Mouse (Mus musculus): ENCODE data around the gene Dctn2. TPM values are rescaled to one million over a fixed set of nuclear protein-coding genes. Genes with fewer than 3 reads are reported as not detected.
A peak's percentile ranks its signal among the peaks of the same experiment; 100 is the strongest.
"Not testable (repeated sequence)": the region's sequence is repeated elsewhere in the genome, so short reads cannot be mapped to it uniquely, and the experiment has no call there.

Dctn2 gene
- total RNA-seq, 2 experiments from 2014 or later: 253 to 259 TPM

DNA sequence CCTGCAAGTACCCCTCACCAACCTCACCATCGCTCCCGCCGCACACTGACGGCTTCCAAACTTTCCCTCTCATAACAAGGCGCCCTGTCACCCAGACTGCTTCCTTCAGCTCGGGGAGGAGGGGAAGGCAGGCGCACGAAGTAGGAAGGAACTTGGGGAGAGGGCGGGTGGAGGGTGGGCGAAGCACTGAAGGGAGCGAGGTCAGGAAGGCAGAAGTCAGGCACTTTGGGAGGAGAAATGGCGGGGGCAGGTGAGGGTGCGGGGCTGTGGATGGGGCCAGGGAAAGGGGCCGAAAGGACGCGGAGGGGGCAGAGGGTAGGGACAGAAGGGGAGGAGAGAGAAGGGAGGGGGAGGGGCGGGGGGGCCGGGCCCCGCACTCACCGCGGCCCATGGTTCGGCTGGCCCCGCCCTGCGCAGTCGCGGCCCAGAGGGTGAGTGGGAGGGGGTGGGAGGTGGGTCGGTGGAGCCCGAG, 22.2 kb downstream of the Dctn2 start:
- no peak for DNase-seq (ENCODE audit: low spot score in 2 of 2)

DNA sequence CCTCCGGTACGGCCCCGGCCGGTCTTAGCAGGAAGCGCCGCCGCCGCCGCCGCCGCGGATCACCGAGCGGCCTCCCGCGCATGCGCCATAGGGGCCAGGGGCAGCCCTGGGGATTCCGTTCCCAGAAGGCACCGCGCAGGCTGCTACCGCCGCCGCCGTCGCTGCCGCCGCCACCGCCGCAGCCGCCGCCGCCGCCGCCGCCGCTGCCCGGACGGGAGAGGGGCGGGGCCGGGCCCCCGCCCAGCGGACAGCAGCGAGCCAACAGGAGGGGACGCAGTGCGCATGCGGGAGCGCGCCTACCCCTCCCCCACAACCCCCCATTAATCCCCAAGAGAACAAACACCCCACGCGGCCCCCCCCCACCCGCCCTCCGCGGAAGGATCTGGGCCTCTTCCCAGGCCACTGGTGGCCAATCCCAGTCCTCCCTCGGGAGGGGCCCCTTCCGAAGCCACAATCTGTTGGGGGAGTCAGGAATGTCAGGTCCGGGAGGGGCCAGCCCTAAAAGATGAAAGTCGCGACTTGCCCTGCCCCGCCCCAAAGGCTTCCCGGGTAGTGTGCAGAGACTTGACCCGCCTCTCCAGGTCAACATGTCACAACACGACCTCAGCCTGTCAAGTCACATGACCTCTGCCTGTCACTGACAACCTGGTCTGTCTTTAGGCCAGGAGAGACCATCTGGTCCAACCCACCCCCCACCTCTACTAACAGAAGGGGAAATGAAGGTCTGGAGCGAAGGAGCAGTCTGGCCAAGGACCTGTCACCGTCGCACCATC, 22.8 kb downstream of the Dctn2 start, which contains the start of gene Mbd6:
Gene Mbd6 (minus strand): TSS at position 219 of the 773 bp plus-strand sequence.
- peak; percentile 76 to 88 for DNase-seq (ENCODE audit: low spot score in 2 of 2)

DNA sequence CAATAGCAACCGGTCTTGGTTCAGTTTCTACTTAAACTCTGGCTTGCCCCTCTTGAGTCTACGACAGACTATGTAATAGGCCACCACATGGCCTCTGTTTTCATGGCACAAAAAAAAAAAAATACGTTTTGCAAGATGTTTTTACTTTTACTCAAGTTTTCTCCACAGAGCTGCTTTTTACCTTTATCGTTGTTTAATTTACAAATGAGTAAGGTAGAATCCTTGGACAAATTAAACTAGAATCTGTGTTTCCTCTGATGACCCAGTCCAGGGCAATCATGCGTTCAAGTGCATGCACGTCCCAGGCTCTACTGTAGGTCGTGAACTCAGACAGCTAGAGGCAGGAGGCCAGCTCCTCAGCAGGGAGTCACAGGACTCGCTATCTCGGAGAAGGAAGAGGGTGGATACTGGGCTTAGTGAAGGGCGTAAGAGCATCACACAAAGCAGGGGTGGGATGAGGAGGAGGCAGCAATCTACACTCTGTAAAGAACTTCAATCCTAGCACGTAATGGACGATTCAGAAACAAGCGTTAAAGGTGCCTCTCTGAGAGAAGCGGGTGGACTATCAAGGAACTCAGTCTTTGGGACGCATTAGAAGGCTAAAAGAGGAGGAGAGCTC, 23.5 kb downstream of the Dctn2 start:
- DNase-seq (ENCODE audit: low spot score in 2 of 2): peak in 1 of 2 experiments; percentile 50

DNA sequence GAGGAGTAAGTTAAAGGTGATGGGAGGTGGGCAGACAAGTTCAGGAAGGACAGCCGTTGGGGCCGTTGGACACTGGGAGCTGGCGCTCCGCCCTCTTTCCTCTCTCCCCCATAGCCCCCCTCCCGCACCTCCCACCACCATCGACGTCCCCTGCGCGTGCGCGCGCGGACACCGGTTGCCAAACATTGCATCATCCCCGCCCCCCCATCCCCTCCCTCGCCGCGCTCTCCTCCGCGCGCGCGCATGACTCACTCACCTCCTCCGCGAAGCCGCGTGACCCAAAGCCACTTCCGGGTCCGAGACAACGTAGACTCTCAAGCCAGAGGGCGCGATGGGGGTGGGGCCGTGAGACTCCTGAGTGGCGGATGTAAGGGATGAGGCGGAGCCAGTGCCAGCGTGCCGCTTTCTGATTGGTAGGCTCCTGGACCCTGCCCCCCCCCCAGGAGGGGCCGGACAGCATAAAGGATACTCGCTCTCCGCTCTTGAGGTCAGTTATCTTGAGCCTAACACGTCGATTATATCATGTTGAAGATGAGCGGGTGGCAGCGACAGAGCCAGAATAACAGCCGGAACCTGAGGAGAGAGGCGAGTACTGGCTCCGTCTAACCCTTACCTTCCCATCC, 24.2 kb downstream of the Dctn2 start:
- DNase-seq (ENCODE audit: low spot score in 2 of 2): peak; percentile 98 to 100

DNA sequence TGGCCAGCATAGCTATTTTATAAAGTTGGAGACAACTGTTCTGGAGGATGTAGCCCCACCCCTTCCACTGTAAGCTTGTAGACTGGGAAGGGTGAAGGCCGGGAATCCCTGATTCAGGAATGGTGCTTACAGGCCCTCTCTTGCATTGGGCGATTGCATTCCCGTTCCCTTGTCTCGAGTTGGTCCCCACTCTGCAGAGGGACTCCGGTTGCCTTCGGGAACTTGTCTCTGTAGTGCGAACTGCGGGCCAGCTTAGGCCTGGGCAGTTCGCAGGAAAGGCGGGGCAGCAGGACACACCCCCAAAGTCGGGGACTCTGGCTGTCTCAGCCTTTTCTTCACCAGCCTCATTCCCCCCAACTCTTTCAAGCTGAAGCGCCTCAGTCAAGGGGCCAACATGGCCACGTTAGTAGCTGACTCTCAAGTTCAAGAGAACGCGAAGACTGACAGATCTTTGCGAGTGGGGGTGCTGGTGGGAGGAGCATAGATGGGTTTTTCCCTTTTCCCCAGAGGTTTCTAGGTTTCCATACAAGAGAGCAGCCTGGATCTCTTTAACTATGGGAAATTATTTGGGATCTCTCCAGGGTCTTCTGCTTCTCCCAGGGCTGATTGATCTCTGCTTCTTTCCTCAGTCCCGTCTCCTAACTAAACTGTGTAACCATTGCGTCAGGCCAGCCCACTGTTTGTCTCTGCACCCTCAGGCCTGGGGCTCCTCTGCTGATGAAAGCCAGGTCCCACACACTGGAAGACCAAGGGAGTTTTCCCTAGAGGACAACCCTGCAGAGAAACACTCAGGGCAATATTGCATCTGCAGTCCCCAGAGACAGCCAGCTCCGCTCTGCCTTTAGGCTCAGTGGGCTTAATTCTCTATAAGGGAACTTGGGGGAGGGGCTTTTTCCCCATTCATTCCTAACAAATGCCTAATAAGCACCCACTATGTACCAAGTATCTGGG, 25.0 kb downstream of the Dctn2 start:
- peak in 1 of 2 experiments; percentile 20 for DNase-seq (ENCODE audit: low spot score in 2 of 2)

DNA sequence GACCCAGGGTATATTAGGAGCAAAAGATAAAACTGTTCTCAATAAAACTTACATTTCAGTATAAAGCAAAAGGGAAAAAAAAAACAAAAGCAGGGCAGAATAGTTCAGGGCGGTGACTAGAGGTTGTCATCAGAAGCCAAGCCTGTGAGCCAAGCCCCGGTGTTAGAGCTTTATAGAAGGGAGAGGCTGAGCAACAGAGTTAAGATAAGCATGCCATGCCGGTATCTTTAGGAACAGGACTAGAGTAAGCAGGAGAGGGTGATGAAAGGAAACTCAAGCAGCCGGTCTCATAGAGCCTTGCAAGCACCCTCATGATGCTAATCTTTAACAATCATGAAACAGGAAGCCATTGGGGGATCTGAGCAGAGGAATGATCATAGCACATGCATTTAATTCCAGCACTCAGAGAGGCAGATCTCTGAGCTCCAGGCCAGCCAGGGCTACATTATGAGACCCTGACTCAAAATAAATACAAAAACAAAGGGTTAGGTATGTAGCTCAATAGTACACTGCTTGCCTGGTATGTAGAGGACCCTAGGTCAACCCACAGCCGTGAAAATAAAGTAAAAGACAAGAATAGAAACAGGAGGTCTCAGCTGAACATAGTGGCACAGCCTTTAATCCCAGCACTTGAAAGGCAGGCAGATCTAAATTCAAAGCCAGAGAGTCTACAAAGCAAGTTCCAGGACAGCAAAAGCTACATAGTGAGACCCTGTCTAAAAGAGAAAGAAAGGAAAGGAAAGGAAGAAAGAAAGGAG, 25.9 kb downstream of the Dctn2 start:
- DNase-seq (ENCODE audit: low spot score in 2 of 2): no peak

DNA sequence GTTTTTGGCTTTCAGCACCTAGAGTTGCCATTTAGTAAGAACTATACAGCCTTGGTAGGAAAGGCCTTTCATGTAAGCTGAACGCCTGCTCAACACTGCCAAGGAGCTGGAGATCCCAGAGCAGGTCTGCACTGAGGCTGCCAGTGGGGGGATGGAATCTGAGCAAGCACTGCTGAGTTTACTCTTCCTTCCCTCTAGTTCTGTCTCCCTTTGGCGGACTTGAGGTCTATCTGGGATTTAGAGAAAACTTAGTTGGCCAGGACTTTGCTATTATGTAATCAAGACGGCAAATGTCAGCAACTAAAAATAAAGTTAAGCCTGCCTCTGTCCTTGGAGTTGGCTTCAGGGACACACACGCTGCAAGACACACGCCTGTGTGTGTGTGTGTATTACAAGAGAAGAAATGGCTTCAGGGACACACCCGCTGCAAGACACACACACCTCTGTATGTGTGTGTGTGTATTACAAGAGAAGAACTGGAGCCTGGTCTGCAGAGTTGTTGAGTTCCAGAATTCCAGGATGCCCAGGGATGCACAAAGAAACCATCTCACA, 26.9 kb downstream of the Dctn2 start:
- no peak for DNase-seq (ENCODE audit: low spot score in 2 of 2)

DNA sequence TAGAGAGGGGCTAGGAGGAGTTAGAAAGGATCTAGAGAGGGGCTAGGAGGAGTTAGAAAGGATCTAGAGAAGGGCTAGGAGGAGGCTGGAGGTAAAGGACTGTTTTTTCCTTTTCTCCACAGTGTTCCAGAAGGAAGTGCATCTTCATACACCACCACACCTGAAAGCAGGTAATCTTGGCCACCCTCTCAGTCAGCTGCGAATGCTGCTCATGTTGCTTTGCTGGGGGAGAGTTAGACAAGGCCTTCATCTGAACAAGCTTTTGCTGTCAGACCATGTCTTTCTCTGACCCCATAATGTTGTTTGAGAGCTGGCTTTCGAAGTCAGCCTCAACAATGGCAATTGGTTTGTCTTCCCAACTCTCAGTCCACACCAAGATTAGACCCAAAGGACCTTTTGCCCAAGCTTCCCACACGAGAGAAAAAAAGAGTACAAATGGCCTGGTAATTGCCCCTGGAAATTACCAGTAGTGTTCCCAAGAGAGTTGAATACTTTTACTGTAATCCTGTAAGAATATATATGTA, 27.5 kb downstream of the Dctn2 start:
- no peak for DNase-seq (ENCODE audit: low spot score in 2 of 2)

DNA sequence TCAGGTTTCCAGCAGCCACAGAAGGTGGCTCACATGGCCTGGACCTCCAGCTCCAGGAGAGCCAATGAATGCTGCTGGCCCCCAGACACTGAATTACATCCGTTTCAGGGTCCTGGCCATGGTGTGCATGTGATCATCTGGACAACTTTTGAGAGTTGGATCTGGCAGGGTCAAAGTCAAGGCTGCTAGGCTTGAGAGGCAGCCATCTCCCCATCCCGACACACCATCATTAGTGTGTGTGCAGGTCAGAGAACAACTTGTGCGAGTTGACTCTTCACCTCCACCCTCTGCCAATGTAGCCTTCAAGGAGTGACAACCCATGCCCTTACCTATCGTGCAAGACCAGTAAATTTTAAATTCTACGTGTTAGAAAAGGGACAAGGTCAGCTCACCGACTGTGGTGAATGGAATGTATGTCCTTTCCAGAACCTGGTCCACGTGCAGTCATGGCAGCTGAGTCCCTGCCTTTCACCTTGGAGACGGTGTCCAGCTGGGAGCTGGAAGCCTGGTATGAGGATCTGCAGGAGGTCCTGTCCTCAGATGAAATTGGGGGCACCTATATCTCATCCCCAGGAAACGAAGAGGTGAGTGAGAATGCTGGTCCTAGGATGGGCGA, 28.8 kb downstream of the Dctn2 start:
- no peak for DNase-seq (ENCODE audit: low spot score in 2 of 2)

DNA sequence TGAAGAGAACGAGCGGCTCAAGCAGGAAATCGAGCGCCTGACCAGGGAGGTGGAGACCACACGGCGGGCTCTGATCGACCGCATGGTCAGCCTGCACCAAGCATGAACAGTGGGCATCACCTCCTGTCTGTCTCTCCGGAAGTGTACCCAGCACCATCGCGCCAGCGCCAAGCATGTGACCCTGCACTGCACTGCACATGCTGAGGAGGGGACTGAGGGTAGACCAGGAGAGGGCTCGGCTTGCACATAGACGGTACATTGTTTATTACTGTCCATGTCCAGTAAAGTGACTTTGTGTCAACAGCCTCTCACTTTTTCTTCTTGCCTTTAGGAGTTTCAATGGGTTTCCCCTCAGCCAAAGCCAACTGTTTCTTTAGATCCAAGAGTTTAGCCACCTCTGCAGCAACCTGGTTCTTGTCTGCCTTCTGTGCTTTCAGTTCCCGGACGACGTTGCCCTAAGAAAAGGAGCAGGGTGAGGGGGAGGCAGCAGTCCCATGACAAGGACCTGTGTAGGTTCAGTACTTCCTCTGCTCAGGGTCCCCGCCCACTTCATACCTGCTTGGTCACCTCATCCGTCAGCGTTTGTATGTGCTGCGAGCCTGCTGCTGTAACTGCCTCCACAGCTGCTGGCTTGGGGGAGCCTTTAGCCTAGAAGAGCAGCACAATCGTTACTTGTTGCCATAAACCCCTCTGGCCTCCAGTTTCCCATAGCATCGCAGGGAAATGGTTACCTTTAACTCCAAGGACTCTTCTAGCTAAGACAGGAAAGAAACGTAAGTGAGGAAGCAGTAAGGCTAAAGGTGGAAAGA, 30.0 kb downstream of the Dctn2 start:
- DNase-seq (ENCODE audit: low spot score in 2 of 2): no peak

DNA sequence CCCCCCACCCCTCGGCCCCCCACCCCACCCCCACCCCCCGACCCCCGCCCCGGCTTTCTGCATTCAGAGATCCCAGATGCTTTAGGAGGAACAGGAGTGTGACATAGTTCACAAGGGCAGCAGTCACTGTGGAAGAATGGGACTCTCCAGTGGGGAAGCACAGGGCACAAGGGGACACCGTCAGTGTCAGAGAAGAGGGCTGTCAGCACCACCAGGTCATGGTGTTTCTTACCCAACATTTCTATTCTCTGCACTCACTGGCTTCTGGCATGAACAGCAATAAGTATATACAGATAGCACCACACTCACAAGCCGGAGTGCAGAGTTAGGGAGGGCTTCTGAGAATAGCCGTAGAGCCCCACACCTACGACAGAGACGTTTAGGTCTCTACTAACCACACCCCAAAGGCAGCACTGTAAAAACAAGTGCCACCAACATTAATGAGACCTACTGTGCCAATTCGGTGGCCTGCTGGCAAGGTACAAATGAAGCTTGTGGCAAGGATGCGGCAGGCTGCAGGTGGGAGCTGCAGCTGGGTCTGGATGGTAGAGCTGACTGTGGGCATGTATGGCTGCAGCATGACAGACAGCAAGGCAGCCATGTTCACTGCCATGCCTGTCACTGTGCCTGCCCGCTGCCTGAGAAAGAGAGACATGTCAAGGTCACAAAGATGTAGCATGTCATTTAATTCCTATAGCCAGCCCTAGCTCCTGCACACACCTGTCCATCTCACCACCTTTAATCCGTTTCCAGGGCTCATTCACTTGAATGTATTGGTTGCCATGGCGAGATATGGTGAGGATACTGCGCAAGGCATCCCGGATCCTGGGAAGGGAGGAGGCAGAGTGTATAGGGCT, 31.1 kb downstream of the Dctn2 start:
- DNase-seq (ENCODE audit: low spot score in 2 of 2): no peak

DNA sequence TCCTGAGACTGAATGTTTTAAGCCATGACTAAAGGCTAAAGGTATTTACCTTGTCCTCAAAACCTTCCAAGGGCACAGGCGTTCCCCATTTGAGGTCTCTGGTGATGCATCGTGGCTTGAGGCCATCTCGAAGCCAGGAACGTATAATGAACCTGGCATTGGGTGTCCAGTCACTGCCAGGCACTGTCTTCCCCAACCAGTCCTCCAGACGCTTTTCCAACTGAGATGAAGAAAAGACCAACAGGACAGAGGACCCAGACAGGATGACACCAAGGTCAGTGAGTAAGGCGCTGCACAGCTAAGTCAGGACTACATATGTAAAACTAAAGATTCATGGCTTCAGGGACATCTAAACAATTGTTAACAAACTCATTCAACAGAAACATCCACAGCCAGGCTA, 34.2 kb downstream of the Dctn2 start:
- DNase-seq (ENCODE audit: low spot score in 2 of 2): no peak

DNA sequence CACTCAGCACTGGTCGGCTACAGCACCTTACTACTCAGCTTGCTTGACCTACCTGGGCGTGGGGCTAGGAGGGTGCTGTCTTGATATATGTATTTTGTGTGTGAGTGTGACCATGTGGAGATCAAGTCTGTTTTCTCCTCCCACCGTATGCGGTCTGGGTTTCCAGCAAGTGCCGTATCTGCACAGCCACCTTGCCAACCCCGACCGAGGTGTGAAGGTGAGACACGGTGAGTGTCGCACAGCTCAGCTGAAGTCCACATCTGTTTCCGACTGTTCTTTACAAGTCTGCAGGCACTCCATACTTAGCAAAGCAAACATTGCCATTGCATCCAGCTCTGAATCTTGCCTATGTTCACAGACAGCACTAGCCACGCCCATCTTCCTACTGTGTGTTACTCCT, 37.0 kb downstream of the Dctn2 start:
- DNase-seq (ENCODE audit: low spot score in 2 of 2): no peak

DNA sequence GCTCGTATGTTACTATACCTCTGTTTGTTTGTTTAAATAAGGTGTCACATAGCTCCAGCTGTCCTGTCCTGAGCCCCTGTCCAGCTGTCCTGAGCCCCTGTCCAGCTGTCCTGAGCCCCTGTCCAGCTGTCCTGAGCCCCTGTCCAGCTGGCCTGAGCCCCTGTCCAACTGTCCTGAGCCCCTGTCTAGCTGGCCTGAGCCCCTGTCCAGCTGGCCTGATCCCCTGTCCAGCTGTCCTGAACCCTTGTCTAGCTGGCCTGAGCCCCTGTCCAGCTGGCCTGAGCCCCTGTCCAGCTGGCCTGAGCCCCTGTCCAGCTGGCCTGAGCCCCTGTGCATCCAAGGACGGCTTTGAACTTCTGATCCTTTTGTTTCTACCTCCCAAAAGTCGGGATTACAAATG, 43.0 kb downstream of the Dctn2 start:
- not testable (repeated sequence) for DNase-seq (ENCODE audit: low spot score in 2 of 2)

DNA sequence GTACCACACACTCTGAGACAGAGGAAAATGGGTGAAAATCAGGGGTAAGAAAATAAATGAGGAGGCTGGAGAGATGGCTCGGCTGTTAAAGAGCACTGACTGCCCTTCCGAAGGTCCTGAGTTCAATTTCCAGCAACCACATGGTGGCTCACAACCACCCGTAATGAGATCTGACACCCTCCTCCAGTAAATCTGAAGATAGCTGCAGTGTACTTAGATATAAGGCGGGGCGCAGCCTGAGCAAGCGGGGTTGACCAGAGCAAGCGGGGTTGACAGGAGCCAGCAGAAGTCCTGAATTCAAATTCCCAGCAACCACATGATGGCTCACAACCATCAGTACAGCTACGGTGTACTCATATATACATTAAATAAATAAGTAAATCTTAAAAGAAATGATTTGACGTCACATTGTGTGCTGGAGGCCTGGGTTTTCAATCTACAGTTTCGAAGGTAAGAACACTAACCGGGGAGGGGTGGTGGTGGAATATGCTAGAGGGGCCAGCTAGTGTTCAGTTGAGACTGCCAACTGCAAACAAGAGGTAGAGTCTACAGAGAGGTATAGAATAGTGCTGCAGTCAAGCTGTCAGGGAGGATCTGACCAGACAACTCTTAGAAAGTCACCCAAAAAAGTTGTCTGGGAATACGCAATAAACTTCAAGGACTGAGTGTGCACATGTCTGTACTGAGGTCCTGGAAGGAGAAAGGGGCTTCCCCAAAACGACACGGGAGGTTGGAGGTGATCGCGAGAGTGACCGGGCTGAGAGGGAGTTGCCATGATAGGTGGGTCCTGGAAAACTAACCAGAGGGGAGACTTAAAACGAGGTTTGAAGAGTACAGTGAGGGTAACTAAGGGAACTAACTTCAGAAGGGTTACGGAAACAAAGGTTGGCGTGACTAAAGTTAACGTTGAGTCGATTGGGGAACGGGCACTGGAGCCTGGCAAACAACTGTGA, 44.6 kb downstream of the Dctn2 start:
- no peak for DNase-seq (ENCODE audit: low spot score in 2 of 2)

Data from layer of hippocampus, adult 18-20 months (tissue).